Mouse (Mus musculus): ENCODE measurements at regions not wholly inside any gene's neighbourhood (a gene's known extent, or its start where the extent isn't known, plus 50 kb on each side); places are given as distances from the start of the nearest gene placed in this dataset.

DNA sequence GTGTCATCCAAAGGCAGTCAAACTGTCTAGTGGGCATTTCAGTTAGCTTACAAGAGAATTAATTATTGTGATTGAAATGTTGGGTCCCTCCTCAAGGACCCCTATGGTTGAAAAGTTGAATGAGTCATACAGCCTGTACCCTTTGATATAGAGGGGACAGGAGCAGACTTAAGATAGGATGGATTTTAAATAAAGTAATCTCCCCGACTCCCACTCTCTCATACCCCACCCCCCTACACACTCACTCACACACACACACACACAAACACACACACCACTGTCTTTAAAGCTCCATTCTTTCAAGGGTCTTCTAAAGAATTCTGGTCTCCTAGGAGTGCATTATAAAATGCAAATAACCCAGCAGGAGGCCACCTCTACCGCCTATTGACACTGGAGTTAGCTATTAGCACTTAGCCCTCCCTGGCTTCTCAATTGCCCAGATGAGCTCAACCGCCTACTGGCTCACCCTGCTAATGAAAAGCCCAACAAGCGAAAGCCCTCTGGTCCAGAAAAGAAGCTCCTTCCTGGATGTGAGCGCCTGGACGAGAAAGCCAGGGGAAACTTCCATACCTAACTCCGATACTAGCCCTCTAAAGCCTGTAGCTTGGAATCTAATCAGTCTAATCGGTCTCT lies 236.3 kb upstream of the Rgma start:
- DNase-seq (ENCODE audit: low spot score) = no peak

DNA sequence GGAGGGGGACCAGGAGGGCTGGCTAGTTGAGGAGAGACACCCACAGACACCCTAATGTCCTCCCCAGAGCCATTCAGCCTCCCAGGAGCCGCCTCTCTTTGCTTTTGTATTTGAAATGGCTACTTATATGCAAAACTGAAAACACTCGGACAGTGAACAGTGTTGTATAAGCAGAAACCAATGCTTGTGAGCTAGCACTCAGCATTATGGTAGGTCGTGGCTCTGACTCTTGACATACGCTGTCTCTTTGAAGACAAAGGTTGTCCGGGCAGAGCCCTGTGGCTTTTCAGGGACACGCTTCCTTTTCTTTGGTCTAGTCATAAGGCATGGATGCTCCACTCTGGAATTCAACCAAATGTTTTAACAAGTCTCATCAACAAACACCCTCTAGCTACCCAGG lies 235.4 kb upstream of the Rgma start:
- no peak for DNase-seq (ENCODE audit: low spot score)

DNA sequence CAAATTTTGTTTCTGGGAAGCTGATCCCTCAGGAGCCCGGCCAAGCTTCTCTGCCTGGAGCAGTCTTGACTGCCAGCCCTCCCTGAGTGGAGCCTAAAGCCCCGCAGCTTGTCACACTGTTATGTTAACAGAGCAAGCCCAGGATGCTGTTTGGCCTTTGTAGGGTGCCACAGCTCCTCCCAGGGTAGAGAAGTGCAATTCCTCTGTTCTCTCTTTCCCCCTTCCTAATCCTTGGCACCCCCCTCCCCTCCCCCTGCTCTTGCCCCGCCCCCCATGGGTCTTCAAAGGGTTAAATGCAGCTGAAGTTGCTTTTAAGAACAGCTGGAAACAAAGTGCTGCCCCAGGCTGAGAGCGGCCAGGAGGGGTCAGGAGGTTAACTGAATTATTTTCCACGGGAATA lies 234.1 kb upstream of the Rgma start:
- no peak for DNase-seq (ENCODE audit: low spot score)

DNA sequence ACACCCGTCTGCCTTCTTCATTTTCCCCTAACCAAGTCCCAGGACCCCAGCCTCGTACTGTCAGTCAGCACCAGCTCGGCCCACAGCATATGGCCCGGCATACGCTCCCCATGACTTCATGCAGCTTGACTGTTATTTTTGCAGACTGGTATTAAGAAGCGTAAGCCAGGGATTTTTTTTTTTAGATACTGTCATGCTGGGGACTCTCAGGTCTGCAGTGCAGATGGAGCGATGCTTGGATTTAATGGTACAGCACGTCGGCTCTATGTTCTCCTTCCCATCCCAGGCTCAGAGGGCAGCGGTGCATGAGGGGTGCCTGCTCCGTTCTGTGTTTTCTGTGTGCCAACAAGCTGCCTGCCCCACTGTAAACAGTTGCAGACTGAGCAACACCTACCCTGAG lies 231.4 kb upstream of the Rgma start:
- no peak for DNase-seq (ENCODE audit: low spot score)

DNA sequence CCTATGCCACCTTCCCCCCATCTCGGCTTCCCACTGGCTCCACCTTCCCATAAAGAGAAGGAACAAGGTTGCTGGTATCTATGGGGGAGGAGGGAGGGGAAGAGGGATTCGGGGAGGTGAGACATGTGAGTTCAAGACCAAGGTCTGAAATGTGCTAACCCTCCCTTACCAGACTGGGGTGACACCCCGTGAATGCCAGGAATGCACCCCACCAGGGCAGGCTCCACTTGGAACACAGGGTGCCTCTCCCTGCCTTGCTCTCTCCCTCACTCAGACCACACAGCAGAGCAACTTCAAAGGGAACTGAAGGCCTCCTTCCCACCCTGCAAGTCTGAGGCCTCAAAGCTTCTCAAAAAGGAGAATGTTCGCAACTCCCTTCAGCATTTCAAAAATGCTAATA lies 230.5 kb upstream of the Rgma start:
- DNase-seq (ENCODE audit: low spot score) = no peak

DNA sequence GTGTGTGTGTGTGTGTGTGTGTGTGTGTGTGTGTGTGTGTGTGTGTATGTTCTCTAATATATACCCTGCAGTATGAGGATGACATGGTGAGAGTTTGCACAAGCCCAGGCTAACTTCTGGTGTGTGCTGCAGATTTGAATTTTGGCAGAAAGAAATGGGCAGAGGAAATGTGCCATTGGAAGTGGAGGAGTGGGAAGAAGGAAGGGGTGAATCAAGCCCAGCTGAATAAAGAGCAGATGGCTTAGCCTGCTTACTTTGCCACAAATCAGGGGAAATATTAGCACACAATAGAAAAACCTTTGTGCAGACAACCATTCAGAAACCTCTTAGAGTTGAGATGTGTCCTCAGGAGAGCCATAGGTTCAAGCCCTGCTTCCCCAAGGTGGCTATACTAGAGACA lies 228.1 kb upstream of the Rgma start:
- no peak for DNase-seq (ENCODE audit: low spot score)

DNA sequence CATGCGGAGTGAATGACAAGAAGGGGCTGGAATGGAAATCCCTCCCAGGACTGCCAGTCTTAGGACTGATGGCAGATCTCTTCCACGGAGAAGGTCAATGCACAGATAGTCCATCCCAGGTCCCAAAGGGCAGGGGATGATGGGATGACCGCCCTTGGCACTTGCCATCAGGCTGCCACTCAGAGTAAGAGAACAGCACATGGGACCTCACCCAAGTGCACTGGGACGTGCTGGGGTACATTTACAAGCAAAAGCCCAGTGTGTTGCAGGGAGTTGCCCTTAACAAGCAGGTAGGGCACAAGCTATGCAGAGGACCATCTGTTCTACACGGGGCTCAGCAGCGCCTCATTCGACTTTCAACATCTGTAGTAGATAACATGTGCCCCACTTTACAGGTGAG lies 224.9 kb upstream of the Rgma start:
- no peak for DNase-seq (ENCODE audit: low spot score)

DNA sequence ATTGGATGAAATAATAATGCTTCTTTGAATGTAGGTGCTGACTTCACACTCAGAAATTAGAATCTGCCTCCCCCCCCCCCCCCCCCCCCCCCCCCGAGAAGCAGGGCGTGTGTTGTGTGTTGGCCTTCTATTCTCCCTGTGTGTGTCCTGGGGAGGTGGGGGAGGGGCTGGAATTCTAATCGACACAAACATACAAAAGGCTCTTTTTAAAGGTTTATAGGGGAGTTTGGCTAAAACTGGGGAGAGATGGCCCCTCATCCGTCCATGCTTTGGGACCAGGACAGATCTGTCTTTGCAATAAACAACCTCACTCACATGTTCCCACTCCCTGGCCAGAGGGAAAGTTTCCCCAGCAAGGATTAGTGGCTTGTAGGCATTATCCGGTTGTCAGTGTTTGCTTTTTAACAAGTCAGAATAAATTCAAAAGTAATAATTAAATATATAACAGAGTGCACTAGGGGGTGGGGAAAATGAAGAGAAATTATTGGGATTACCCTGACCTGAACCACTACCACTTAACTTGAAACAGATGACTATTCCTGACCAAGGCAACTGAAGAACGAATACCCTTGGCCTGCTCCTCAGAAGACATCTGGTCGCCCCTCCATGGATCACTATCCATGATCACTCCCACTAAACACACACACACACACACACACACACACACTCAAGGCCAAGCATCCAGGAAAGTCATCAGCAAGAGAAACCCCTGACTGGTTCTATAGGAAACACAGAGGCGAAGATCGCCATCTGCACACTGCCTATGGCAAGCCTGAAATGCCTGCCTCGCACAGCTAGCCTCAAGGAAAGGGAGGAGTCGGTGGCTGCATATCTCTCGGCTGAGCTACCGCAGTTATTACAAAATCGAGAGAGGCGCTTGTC lies 223.5 kb upstream of the Rgma start:
- DNase-seq (ENCODE audit: low spot score) = no peak

DNA sequence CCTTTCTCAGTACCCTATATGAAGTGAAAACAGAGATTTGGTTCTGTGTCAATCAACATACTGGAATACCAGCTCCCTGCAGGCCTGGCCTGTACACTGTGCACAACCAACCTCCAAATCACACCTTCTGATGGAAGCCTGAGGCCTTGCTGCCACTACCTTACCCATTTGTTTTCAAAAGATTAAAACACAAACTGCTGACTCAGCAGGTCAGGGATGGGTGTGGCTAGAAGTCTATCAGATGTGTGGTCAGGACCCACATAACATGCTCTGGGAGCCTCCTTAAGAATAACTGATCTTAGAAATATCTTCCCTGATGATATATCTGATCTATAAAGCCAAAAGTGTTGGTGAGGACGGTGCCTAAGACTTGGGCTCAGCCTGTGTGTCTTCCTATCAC lies 221.6 kb upstream of the Rgma start:
- no peak for DNase-seq (ENCODE audit: low spot score)

DNA sequence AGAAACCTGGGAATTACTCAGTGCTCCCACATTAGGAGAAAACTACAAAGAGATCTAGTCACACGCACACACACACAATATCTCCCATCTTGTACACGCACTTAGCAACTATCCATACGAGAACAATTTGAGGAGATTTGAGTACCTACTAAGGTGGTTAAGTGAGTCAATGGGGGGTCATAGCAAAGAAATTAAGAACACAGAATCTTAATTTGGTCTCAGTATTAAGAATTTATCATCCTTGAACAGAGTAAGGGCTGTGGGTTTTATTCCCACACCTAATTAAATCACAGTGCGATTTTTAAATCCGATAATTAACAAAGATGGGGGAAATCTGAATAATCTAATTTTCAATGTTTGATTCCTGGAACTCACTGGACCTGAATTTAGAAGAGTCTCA lies 216.5 kb upstream of the Rgma start:
- no peak for DNase-seq (ENCODE audit: low spot score)

DNA sequence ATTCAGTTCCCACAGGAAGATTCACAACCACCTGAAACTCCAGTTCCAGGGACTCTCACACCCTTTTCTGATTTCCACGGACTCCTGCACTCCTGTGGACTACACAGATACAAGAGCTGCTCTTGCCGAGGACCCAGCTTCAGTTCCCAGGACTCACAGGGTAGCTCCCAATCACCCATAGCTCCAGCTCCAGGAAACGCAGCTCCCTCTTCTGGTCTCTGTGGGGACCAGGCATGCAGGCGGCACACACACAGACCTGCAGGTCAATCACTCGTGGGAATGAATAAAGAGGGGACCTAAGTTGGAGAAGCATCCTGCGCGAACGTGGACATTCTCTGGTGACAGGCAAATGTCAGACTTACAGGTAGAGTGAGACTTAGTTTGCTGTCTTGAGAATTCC lies 214.3 kb upstream of the Rgma start:
- DNase-seq (ENCODE audit: low spot score) = no peak

DNA sequence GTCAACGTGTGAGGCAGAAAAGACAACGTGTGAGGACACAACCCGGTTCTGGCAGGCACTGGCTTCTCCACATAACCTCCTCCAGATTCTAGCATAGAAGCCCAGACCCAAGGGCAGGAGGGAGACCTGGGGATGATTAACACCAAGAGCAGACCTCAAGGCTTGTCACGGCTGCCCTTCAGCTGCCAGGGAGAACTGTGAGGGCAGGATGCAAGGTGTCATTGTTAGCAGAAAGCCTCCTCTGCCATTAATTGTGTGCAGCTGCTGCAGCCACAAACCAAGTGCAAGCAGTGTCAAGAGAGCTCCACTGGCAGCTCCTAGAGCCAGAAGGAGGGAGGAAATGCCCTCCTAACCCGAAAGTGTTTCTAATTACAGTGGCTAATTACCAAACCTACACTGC lies 211.6 kb upstream of the Rgma start:
- DNase-seq (ENCODE audit: low spot score) = no peak

DNA sequence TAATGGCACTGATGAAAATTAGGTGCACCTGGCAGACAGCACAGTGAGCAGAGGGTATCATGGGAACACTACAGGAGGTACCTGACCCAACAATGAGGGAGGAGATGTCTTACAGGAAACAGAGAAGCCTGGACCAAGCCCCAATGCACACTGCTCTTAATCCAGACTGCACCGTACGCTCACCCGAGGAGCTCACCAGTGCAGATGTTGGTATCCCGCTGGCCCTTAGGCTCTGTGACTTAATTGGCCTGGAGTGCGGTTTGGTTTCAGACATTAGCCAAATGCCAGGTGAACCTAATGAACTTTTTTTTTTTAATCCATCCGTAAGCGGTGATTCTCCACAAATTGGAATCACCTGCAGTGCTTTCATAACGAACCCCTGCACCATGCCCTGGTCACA lies 209.8 kb upstream of the Rgma start:
- no peak for DNase-seq (ENCODE audit: low spot score)

DNA sequence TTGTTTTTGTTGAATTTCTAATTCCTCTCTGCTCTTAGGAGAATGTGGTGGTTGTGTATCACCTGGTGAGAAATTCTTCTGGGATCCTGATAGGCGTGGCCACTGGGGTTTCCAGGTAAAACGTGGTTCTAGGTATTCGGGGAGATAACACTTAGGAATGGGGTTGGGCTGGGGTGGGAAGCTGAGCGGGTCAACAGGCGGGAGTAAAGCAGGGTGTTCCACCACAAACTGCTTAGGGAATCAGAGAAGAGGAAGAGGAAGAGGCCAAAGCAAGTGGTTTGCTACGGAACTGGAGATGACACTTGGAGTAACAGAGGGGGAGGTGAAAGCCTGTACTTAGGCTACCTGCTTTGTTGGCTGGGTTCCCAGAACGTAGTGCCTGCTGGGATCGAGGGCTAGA lies 205.9 kb upstream of the Rgma start:
- no peak for DNase-seq (ENCODE audit: low spot score)

DNA sequence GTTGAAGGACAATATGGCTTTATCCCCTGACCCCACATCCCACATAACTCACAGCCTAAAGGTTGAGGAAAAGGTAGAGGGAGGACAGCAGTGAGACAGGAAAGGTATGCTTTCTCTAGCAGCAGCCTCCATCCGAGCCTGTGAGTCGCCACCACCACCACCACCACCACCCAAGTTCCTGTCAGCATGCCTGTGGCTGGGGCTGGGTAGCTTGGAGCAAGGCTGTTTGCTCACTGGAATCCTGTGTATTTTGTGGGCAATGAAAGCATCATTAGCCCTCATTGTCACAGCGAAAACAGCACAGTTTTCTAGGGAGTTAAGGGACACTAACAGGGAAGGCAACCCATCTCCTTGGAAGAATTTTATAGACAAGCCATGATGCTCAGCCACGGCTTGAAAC lies 202.7 kb upstream of the Rgma start:
- DNase-seq (ENCODE audit: low spot score) = no peak

DNA sequence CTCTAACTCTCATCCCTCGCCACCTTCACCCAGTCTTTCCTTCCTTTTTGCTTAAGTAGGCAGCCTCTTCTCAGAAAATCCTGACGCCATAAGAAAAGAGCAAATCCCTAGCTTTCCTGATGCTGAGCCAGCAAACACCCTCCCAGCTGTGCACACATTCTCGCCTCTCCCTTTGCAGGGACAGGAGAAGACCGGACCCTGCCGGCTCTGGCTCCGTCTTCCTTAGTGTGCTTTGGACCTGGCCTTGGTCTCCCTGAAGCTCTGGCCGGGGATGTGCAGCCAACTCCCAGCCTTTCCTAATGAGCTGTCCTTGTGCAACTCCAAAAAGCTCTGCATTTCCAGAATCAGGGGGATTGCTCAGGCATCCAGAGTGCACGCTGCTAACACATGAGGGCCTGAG lies 191.5 kb upstream of the Rgma start:
- peak; percentile 47 for DNase-seq (ENCODE audit: low spot score)

DNA sequence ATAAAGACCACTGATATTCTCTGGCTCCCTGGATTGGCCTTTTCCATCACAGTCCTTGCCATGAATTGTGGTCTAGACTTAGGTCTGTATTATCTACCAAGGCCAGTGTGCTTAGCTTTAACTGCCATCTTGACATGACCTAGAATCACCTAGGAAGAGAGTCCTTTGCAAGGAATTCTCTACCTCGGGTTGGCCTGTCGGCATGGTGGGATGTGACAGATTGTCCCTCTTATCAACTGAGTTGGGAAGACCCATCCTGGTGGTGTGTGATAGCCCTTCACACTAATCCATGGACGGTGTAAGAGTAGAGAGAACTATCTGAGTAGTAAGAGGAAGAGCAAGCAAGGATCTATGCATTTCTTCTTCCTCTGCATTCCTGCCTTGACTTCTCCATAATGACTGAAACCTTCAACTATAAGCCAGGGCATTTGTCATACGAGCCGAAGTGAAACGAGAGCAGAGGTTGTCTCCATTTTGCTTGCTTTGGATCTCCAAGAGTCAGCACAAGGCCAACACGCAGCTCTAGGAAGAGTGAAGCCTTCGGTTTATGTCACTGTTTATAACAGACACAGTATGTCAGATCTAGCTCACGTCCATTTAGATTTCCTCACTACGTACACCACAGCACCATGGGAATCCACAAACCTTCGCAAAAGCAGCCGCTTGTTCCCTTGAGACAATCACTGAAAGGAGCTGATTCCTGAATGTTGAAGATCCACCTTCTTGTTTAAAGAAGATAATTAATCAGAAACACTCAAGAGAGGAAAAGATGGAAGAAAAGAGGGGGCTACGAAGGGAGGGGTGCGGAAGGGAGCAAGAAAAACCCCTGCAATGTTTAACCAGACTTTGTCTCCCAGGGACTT lies 190.9 kb upstream of the Rgma start:
- DNase-seq (ENCODE audit: low spot score) = no peak

DNA sequence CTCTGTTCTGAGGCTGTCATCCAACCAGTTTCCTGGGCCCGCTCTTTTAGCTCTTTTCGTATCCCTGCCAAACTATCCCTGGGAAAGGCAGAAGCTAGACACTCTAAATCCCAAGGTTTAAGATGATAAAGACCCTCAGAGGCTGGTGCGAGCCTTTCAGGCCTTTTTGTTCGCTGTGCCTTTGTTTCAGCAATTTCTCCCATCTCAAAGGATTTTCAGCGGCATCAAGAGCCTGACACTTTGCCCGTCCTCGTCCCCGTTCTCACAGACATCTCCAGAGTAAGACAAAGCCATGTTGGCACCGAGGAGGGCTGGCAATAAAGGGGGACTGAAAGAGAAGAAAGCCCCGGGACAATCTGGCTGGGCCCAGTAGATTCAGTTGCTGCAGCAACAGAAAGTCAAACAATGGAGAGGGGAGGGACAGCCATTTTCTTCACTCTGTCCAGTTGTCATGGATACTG lies 190.2 kb upstream of the Rgma start:
- DNase-seq (ENCODE audit: low spot score) = no peak

DNA sequence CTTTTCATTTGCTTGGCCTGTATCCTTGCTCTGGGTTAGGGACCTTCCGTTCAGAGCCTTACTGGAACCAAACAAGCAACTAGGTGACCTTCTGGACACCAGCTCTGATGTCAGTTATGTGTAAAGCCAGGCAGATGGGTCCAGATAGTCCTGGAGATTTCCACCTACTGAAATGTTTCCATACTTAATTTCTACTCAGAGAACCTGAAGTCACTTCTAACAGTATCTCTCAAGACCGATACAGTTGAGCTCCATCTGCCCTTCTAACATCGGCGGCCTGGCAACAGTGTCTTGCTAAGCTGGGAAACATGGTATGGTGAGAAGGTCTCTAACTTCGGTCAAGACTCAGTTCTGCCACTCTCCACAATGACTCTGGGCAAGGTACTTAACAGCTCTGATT lies 189.7 kb upstream of the Rgma start:
- DNase-seq (ENCODE audit: low spot score) = no peak

DNA sequence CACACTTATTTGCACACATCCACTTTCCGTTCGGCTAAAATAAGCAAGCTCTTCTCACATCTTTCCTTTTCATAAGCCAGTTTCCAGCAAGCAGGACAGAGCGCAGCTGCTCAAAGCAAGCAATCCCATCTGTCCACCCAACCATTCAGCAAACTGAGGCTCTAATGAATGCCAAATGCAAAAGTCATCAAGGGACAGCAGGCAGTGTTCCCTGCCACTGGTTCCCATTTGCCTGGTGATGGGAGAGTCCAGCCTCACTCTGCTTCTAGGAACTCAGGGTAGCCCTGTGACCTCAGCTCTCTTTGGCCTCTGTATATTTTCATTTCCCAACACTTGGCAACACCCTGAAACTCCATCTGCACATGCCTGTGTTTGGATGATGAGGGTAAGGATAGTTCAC lies 188.8 kb upstream of the Rgma start:
- peak; percentile 69 for DNase-seq (ENCODE audit: low spot score)

DNA sequence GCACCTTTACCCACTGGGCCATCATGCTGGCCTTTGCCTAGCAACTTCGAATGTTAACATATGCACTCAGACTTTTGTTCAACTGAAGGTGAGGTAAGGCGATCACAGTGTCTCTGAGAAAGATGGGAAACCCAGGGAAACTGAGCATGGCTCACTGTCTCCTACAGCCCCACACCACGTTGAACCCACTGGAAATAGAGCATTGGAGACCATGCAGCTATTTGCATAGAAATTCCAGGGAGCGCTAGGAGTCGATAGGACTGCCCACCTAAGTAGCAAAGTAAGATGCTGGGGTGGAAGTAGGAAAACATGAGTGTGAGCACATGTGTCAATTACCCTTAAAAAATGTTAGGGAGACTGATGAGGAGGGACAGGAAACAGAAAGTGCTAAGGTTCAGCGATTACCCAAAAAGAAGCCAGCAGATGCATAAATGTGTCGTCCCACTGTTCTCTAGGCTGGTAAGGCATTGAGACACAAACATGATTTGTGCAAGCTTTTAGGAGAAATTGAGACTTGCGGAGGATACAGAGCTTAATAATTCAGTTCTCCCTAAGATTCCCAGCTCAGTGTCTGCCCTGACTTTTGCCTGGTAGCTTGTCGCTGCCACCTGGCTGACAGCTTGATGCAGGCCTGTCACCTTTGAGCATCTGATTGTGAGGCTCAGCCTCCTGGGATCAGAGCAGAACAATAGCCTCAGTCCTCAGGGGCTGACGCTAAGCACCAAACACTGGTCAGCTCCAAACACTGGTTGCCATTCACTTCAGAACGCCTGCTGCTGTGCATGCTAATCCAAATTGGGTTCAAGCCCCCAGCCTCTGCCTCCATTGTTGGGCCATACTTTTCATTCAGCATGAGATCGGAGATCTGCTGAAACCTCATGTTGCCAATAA lies 183.7 kb upstream of the Rgma start:
- no peak for DNase-seq (ENCODE audit: low spot score)

DNA sequence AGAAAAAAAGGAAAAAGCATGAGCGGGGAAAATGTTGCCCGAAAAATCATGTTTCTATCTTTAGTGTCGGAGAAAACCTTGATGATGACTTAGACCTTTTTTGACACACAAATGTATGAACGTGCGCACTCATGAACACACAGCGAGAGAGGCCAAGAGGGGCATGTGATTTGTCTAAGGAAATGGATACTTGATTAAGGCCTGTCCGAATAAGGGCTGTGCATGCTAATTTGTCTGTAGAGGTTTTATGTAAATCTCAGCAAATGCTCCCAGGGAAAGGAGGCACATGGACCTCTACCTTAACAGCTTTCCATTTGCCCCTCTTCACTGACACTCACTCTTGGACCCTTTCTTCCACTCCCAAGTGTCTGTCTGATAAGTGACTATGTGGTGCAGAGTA lies 182.5 kb upstream of the Rgma start:
- no peak for DNase-seq (ENCODE audit: low spot score)

Data from heart, adult 8-10 months (tissue).